Mouse (Mus musculus) ES-E14 (cell line): ENCODE measurements around the gene Dpysl4. TPM values are rescaled to one million over a fixed set of nuclear protein-coding genes. Genes with fewer than 3 reads are reported as not detected.

Experiments used
- DNase-seq: peaks from one replicate; pipeline ENCODE4 v3.0.0-alpha.2; 2013; ENCODE audit warnings: low read depth, low spot score
- H3K27ac ChIP-seq: 2 replicates; pipeline ENCODE4 v1.5.1; 2012; ENCODE audit warnings: low read depth, mild to moderate bottlenecking, low read length, moderate library complexity, mixed read lengths; ENCODE audit not compliant: poor library complexity, insufficient read depth, severe bottlenecking
- H3K36me3 ChIP-seq: 2 replicates; pipeline ENCODE4 v1.6.1; 2012; ENCODE audit warnings: mild to moderate bottlenecking, low read length, moderate library complexity, mixed read lengths; ENCODE audit not compliant: control insufficient read depth, poor library complexity, insufficient read depth, severe bottlenecking
- H3K4me1 ChIP-seq, 2 experiments: fragments of 150-350 bp in 1 of 2; sonication (generic) in 1 of 2; 2 replicates each; pipeline ENCODE4 v1.6.1; 2012; ENCODE audit warnings: low read length in 2 of 2, mild to moderate bottlenecking in 1 of 2, mixed read lengths in 1 of 2; ENCODE audit not compliant: control insufficient read depth in 2 of 2, insufficient read depth in 2 of 2, poor library complexity in 1 of 2
- H3K4me3 ChIP-seq, 2 experiments: fragments of 150-350 bp in 1 of 2; sonication (generic) in 1 of 2; 2 replicates each; pipeline ENCODE4 v1.5.1; 2012; ENCODE audit warnings: low read length in 2 of 2, low read depth in 1 of 2, mild to moderate bottlenecking in 1 of 2, mixed read lengths in 1 of 2; ENCODE audit not compliant: insufficient read depth in 1 of 2, poor library complexity in 1 of 2, severe bottlenecking in 1 of 2
- H3K9ac ChIP-seq: 2 replicates; pipeline ENCODE4 v1.6.1; 2012; ENCODE audit warnings: low read depth, mild to moderate bottlenecking, low read length, mixed read lengths; ENCODE audit not compliant: poor library complexity, insufficient read depth, severe bottlenecking
- H3K9me3 ChIP-seq: fragments of 150-350 bp; sonication (generic); 2 replicates; pipeline ENCODE4 v1.6.1; 2012; ENCODE audit warnings: low read depth, mild to moderate bottlenecking, low read length; ENCODE audit not compliant: control insufficient read depth, insufficient read depth
- CHD2 ChIP-seq: IDR thresholded peaks from 2 replicates; pipeline ENCODE4 v1.6.1; 2014; ENCODE audit warnings: mild to moderate bottlenecking, low read depth, low read length, inconsistent platforms
- HCFC1 ChIP-seq: IDR thresholded peaks from 2 replicates; pipeline ENCODE4 v1.6.1; 2012; ENCODE audit warnings: low read length, inconsistent platforms, borderline replicate concordance; ENCODE audit not compliant: insufficient read depth
- MAFK ChIP-seq: IDR thresholded peaks from 2 replicates; pipeline ENCODE4 v1.6.1; 2014; ENCODE audit warnings: mild to moderate bottlenecking, low read depth, low read length, inconsistent platforms; ENCODE audit not compliant: insufficient read depth
- ZC3H11A ChIP-seq: IDR thresholded peaks from 2 replicates; pipeline ENCODE4 v1.6.1; 2012; ENCODE audit warnings: low read depth, mild to moderate bottlenecking, inconsistent platforms, low read length, borderline replicate concordance
- ZNF384 ChIP-seq: IDR thresholded peaks from 2 replicates; pipeline ENCODE4 v1.6.1; 2012; ENCODE audit warnings: low read depth, low read length, inconsistent platforms
- in situ Hi-C, 2 experiments: fragments of 600-800 bp; cut with MboI; formaldehyde crosslinking; loops; one replicate each; pipeline ENCODE4 v1.15.1; 2025; ENCODE audit warnings: low sequenced_read_pairs in 2 of 2, inconsistent platforms in 1 of 2; ENCODE audit not compliant: unreplicated experiment in 2 of 2
- total RNA-seq: library from RNA; depleted of rRNA; stranded (reverse); fragments of 300-350 nt; gene quantifications from 2 replicates; pipeline ENCODE4 v1.2.3, GENCODE M21; 2012; rRNA removed

Dpysl4 gene
- total RNA-seq, 1 experiment, result 4.5 TPM

DNA sequence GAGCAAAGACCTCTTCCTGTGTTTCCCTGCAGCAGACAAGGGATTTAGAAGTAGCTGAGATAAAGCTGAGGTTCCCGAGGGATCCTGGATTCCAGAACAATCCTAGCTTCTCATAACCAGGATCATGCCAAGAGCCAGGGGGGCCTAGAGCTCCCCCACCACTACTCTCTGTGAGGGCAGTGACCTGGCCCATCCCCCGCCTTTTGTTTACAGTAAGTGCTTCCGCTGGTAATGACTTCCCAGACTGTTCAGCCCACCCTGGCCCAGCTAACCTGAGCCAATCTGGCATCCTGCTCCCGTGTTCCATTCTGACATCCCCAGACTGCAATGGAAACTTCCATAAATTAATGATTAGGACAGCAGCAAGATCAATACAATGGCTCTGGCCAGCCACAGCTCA is 61.6 kb downstream of the Dpysl4 start:
- Histone ChIP-seq H3K4me1 (no peaks in the 10 kb centered on the region), H3K4me3 (no peak overlapping the region), H3K9ac (no peak overlapping the region), H3K27ac (no peak overlapping the region), H3K9me3 (no peaks in the 10 kb centered on the region), H3K36me3 (no peaks in the 10 kb centered on the region)
- DNase-seq, result no peak
- in situ Hi-C loops, result no loop called here
- TF ChIP-seq MAFK (no peak), CHD2 (no peak), ZNF384 (no peak), ZC3H11A (no peak), HCFC1 (no peak)

- no peaks in the 10 kb centered on the region for H3K4me1 ChIP-seq
- no peak for TF ChIP-seq ZC3H11A
- no peak for TF ChIP-seq MAFK
- no peak for TF ChIP-seq CHD2
- no peak for TF ChIP-seq ZNF384
- no peak for TF ChIP-seq HCFC1
- no peaks in the 10 kb centered on the region for H3K9me3 ChIP-seq
- no peak overlapping the region for H3K4me3 ChIP-seq
- DNase-seq, result no peak
- H3K27ac ChIP-seq, result no peak overlapping the region
- H3K9ac ChIP-seq, result no peak overlapping the region
- in situ Hi-C loops, result no loop called here
- H3K36me3 ChIP-seq, result no peaks in the 10 kb centered on the region
Observed at GRCm38 (mm10) chr7:139149373-139149772, 63.6 kb downstream of the Dpysl4 start.

DNA sequence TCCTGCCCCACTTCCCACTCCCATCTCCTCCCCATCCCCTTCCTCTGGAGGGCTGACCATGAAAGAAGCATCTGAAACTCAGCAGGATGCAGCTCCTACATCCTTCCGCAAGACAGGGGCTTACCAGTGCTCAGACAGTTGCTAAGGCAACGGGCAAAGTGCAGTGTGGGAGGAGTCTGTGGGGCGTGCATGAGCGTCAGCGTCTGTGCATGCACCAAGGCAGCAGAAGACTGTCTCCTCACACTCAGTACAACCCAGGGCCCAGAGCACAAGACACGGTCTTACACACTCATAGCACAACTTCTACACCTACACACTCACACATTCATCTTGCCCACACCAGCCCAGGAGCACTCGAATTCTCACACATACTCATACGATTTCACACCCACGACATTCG is 65.3 kb downstream of the Dpysl4 start:
- H3K4me1 ChIP-seq, result no peaks in the 10 kb centered on the region
- H3K9me3 ChIP-seq, result no peaks in the 10 kb centered on the region
- no peak for DNase-seq
- no peak overlapping the region for H3K4me3 ChIP-seq
- no peaks in the 10 kb centered on the region for H3K36me3 ChIP-seq
- H3K9ac ChIP-seq, result no peak overlapping the region
- TF ChIP-seq ZNF384 (no peak), MAFK (no peak), CHD2 (no peak), ZC3H11A (no peak), HCFC1 (no peak)
- no peak overlapping the region; the same call in 1 of the 2 replicates for H3K27ac ChIP-seq
- in situ Hi-C loops, result no loop called here

Other genes with a start within 250 kb of the Dpysl4 start
- 96.6 and 110 TPM in 2 replicates for gene Ppp2r2d, start 239.9 kb upstream of the Dpysl4 start, total RNA-seq
- 11.0 and 13.3 TPM in 2 replicates for gene Mapk1ip1, start 239.7 kb upstream of the Dpysl4 start, total RNA-seq
- 56.6 and 73.8 TPM in 2 replicates for gene Bnip3, start 176.5 kb upstream of the Dpysl4 start, total RNA-seq
- gene Jakmip3, start 145.3 kb upstream of the Dpysl4 start, total RNA-seq, result 0.09 and 0.11 TPM in 2 replicates
- 6.3 and 8.2 TPM in 2 replicates for gene Lrrc27, start 127.0 kb downstream of the Dpysl4 start, total RNA-seq
- gene Stk32c, start 127.3 kb downstream of the Dpysl4 start, total RNA-seq, result 0.53 and 0.89 TPM in 2 replicates
- gene Pwwp2b, start 162.5 kb downstream of the Dpysl4 start, total RNA-seq, result 7.1 and 7.5 TPM in 2 replicates